Mouse (Mus musculus): ENCODE measurements around the gene Il12rb1.

Gene Il12rb1

DNA sequence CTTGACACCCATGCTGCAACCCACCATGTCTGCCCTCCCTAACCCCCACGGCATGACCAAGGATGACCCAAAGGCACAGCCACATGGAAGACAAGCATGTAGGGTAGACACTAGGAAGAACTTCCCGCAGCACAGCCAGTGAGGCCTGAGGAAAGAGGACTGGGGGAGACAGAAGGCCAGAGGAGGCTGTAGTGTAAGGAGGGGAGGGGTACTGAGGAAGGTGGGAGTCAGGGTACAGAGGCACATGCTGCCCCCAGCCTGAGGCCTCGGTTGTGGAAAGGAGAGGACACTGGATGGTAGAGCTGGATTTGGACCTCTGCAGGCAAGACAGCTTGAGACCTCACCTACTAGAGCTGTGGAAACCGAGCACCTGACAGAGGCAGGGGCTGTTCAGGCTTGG, 42.7 kb downstream of the Il12rb1 start:
- no peak for DNase-seq (ENCODE audit: low spot score in 2 of 2)

DNA sequence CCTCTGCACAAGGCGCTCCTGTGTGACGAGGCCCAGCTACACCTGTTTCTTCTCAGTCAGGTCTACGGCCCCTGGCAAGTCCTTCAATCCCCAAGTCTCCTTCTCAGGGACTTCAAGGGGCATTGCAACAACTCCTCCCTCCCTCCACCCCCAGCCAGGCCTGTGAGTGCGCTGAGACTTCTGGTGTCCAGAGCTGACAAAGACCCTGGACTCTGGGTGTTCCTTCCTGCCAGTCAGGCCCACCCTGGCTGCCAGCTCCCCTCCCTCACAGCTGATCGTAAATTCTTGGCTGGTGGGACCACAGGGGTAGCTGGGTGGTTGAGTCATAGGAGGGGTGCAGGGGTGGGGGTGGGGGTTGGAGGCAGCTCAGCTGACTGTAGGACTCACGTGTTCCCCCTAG, 43.6 kb downstream of the Il12rb1 start:
- no peak for DNase-seq (ENCODE audit: low spot score in 2 of 2)

DNA sequence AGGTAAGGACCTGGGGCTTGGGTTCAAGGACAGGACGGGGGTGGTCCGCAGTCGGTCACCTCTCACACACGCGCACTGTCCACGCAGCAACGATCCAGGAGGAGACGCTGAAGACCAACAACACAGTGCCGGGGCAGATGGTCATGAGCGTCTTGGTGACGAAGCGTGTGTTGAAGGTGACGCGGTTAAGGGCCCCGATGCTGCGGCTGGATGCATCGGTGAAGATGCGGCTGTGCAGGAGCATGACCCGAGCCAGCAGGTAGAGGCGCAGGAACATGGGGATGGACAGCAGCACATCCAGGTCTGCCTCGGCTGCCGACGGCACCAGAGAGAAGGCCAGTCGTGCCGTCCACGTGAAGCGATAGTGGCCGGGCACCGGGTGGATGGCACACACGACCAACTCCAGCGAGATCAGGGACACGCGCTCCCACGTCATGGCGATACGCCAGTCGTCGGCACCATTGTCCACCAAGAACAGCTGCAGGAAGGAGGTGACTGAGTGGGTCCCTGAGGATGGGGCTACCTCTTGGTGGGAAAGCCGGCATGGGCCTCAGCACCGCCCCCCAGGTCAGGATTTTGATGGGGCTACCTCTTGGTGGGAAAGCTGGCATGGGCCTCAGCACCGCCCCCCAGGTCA, 44.5 kb downstream of the Il12rb1 start:
- DNase-seq (ENCODE audit: low spot score in 2 of 2) = no peak

DNA sequence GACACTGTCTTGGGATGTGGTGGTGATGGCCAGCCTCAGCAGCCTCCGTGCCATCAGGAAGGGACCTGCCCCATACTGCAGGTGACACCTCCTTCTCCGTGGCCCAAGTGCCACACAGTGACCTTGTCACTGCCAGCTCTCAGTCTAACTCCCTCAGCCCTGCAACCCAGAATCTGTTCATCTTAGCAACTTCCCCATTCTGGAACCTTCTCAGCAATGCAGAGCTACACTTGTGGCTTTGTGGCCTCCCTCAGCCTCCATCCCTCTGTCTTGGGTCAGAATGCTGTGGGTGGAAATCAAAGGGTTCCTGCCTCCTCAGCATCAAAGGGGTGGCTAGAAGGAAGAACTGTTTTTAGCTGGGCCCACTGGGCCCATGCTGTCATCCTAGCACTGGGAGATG, 45.6 kb downstream of the Il12rb1 start:
- DNase-seq (ENCODE audit: low spot score in 2 of 2) = no peak

DNA sequence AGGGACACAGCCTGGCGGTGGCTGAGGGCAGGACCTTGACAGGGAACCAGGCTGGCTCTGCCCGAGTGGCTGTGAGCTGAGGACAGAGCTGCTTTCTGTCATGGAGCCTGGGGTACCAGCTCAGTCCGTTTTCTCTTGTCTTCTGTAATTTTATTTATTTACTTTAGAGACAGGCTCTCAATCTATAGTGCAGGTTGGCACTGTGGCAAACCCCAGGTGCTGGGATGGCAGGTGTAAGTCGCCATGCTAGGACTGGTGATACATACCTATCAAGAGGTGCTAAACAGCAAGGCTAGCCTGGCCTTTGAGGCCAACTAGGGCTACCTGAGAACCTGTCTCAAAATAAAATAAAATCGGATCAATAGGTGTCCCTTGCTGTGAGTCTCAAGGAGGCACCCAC, 47.8 kb downstream of the Il12rb1 start:
- no peak for DNase-seq (ENCODE audit: low spot score in 2 of 2)

DNA sequence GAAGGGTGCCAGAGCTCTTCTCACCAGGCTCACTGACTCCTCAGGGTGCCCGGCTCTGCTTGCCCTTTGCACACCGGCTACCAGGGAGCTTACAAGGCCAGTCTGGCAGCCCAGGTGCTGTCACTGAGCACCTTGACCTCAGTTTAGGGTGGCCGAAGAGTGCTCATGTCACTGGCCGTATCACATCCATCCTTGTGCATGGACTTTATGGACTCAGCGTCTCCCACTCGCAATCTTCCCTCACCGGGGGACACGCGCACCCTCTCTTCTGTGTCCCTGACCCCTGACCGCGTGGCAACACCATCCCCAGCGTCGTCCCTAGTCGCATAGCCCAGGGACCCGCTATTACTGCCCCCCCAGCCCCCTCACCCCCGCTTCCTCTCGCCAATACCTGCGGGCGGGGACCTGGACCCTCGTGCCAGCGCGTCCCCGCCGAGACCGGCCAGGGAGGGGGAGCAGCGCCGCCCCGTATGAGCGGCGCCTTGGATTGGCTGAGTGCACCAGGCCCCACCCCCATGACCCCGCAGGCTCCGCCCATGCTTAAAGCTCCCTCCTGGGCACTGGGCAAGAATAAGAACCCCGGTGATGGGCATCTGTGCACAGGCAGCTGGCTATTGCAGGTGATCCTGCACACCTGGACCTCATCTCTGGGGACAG, 48.4 kb downstream of the Il12rb1 start:
- DNase-seq (ENCODE audit: low spot score in 2 of 2) = peak; percentile 68 to 81

DNA sequence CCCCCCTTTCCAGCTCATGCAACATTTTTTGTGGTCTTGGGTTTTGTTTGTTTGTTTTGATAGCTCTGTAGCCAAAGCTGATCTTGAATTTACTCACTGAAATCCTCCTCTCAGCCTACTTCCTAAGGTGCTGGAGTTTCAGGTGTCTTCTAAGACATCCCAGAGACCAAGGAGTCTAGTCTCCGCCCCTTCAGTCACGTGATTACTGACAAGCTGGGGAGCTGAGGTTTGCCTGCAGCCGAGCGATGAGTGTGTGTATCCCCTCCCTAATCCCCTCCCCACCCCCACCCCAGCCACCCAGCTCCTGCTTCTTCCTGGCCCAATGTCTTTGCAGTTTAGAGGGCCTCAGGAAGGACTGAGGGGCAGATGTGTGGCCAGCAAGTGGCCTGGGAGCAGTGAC, 49.3 kb downstream of the Il12rb1 start:
- DNase-seq (ENCODE audit: low spot score in 2 of 2) = no peak

DNA sequence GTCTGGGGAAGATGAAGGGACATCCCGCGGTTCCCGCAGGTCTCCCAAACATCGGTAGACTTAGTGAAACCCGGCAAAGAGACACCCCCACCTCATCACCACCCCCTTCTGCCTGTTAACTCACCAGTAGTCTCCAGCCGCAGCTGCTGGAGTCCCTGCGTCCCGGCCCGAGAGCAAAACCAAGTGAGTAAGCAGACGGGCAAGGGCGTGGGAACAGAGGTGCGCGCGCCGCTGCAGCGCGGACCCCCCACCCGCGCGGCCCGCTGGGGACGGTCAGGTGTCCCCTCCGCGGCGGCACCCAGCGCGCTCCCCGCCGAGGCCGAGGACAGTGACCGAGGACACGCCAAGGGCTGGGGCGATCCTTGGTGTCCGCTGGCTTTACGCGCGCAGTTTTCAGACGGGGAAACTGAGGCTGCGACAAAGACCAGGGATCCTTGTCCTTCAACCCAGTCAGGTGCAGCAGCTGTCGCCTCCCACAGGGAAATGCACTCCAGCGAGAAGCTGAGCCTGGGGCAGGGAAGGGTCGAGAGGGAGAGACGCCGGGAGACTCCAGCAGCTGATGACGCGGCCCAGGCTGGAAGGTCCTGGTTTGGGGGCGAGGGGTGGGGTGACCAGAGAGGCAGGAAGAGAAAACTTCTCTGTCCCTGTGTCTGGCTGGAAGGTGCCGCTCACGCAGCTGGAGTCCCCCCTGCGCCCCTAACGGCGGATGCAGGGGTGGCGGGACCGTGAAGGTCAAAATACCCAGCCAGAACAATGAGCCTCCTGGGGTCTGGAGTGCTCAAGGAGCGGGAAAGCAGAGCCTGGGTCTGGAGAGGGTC, 54.8 kb downstream of the Il12rb1 start, which contains the start of gene Kcnn1:
TSS of gene Kcnn1 (minus strand) at position 435 of the 818 bp plus-strand sequence.
- no peak for DNase-seq (ENCODE audit: low spot score in 2 of 2)

DNA sequence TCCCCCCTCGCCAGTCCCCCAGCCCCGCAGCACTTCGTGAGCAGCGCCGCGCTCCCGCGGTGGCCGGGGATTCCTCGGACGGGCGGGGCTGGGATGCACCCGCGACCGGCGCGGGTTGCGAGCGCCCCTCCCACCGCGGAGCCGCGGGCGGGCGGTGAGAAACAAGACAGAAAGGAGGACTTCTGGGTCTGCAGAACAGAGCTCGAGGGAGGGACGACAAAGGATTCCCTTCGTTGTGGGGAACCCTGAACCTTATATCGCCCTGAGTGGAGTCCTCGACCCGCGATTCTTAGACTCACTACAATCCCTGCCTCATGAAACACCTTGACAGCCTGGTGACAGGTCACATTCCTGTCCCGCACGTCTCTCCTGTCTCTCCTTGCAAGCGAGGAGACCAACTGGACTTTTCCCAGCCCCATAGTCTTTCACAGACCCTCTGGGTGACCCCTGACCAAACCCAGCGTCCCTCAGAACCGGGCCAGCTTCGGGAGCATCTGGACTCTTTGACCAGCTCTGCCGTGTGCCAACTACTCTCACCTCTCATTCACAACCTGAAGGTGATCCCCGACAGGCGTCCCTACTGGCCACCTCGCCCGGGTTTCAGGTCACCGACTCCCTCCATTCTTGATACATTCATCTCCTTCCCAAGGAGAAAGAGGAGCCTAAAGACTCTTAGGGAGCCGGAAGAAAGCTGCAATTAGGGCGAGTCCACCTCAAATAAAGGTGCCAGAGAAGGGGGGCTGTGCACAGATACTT, 55.9 kb downstream of the Il12rb1 start:
- DNase-seq (ENCODE audit: low spot score in 2 of 2) = no peak

DNA sequence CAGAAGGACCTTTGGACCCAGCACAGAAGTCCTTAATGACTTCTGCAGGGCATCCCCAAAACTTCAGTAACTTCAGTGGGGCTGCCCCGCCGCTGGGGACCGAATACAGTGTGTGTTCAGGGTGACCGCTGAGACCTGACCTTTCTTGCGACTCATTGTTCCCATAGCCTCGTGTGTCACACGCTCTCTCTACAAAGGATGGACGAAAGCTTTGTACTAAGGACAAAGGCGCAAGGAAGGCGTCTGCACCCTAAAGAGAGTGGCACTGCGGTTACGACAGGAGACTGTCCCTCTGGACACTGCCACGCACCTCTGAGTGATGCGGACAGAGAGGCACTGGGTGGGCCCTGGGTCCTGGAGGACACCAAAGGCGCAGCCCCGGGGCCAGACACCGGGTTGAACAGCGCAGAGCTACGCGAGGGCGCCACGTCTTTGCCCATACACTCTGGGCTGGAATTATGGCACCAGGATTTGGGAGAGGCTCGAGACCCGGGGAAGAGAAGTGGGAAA, 56.5 kb downstream of the Il12rb1 start:
- DNase-seq (ENCODE audit: low spot score in 2 of 2) = no peak

DNA sequence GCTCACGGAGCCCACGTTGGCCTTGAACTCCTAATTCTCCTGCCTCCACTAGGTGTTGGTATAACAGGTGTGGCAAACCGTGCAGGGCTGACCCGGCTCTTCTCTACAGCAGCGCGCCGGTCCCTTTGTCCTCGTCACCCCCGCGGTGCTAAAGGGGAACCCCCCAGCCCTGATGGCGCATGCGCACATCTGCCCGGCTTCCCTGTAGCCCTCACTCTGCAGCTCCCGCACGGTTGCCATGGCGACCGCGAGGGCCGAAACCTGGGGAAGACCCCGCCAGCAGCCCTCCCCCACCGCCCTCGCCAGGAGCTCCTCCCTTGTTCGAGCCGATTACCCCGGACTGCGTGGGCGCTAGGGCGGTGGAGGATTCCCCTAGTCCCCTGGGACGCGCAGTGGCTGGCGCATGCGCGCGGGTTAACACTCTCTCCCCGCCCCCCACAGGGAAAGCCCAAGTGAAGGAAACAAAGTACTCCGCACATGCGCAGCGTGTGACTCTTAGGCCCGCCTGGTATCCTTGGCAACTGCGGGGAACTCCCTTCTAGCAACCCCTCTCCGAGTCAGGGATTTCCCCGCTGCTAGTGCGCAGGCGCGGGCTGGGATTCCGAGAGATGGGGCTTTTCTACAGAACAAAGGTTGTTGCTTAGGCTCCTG, 57.2 kb downstream of the Il12rb1 start:
- DNase-seq (ENCODE audit: low spot score in 2 of 2) = peak; percentile 100

DNA sequence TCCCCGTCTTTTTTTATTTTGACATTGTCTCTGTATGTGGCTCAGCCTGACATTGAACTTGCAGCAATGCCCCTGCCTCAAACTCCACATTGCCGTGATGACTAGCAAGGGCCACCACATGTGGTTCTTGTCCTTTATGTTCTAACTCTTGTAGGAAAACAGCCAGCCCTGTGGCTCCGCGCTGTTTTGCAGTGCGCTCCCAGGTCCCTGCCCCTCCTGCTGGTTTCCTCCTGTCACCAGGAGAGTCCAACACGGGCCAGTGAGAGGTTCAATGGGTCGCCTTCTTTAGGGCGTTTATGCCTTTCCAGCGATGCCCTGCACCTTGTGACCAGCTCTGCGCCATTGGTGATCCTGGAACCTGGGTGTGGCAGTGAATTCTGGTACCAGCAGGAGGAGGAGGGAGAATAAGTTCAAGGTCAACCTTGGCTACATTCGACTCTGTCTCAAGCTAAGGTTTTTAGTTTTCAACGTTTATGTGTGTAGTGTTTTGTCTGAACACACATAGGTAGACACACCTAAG, 57.8 kb downstream of the Il12rb1 start:
- DNase-seq (ENCODE audit: low spot score in 2 of 2) = no peak

DNA sequence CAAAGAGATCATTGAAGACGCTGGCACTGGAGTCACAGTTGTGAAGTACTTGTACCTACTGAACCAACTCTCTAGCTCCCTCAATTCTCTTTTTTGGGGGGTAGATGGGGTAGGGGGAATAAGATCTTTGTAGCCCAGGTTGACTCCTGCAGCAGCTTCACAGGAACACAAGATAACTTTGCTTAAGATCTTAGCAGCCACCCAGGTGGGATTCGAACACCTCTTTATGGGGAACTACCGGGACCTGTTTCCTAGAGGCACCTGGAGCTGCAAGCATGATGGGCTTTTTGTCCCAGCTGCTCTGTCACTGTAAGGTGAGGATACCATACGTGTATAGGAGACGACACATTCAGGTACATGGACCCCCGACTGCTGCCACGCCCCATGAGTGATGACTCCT, 58.3 kb downstream of the Il12rb1 start:
- no peak for DNase-seq (ENCODE audit: low spot score in 2 of 2)

DNA sequence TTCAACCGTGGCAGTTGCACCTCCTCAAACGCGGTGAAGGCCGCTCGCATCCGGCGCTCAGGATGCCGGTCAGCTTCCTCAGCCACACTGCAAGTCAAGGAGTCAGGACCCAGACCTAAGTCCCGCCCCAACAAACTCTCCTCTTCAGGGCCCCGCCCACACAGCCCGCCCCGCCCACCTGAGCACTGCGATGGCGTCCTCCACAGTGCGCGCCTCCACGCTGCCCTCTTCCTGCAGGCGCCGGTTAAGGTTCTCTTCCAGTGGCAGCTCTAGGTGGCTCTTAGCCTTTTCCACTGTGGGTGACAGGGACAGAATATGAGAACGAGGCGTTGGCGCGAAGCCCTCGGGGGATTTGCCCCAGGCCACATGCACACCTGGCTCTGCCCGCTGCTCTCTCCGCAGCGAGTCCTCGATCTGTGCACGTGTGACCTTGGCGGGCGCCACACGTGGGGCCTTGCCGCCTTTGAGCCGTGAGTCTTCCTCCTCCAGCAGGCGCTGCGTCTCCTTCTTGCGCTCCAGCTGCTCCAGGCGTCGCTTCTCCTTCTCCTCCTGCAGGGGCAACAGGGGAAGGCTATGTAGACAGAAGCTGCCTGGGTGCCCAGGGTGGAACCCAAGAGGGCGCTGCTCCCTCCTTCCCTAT, 60.4 kb downstream of the Il12rb1 start:
- DNase-seq (ENCODE audit: low spot score in 2 of 2) = no peak

DNA sequence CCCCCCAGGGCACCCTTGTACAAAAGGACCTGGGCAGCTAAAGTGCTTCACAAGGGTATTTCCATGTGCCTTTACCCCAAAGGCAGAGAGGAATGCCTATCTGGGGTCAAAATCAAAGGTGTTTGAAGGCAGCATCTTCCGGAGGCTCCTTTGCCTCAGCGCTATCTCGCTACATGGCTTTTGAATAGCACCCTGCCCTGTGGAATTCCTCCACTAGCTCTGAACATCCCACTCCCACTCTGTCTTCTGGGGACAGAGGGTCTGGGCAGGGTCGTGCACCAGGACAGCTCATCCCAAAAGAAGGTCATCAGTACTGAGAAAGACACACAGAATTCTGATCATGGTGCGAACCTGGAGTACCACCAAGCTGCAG, 60.9 kb downstream of the Il12rb1 start:
- no peak for DNase-seq (ENCODE audit: low spot score in 2 of 2)

DNA sequence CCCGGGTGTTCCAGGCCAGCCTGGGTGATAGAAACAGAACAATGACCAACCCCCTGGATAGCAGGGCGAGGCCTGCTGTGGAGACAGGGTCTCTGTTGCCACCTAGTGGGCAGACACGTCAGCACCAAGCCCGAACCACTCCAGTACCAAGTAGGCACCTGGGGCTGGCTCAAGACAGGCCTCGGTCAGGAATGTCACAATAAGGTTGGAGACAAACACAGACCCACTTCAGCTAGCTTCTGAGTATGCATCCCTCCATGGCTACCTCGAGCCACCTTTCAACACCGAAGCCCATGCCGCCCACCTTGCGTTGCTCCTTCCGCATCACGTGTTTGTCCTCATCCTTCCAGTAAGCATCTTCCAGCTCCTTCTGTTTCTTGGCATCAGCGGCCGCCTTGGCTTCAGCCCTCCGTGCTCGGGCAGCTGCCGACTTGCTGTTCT, 61.4 kb downstream of the Il12rb1 start:
- DNase-seq (ENCODE audit: low spot score in 2 of 2) = peak; percentile 74 to 79

Data from frontal cortex, postnatal 36 days (tissue).